Mouse (Mus musculus) myocyte (in vitro differentiated cells): Measurements from ENCODE around the gene Bola2. TPM values are rescaled to one million over a fixed set of nuclear protein-coding genes. Genes with fewer than 3 reads are reported as not detected.

ENCODE experiments used
- H3K27me3 ChIP-seq: one replicate; pipeline ENCODE4 v1.6.1; 2011; ENCODE audit not compliant: control insufficient read depth, insufficient read depth, insufficient read length
- H3K36me3 ChIP-seq: one replicate; pipeline ENCODE4 v1.6.1; 2011; ENCODE audit not compliant: control insufficient read depth, insufficient read depth
- H3K4me2 ChIP-seq: one replicate; pipeline ENCODE4 v1.6.1; 2011; ENCODE audit warnings: low read depth, control low read depth
- H3K4me3 ChIP-seq: one replicate; pipeline ENCODE4 v1.5.1; 2011; ENCODE audit warnings: mild to moderate bottlenecking, control low read depth, moderate library complexity
- H3K79me2 ChIP-seq: one replicate; pipeline ENCODE4 v1.6.1; 2011; ENCODE audit not compliant: control insufficient read depth, insufficient read depth
- H3ac ChIP-seq: one replicate; pipeline ENCODE4 v1.6.1; 2011; ENCODE audit not compliant: control insufficient read depth, insufficient read length
- CEBPB ChIP-seq: IDR thresholded peaks from 2 replicates; pipeline ENCODE4 v1.6.1; 2011; ENCODE audit warnings: mild to moderate bottlenecking, moderate library complexity; ENCODE audit not compliant: poor library complexity, insufficient read depth, severe bottlenecking
- E2F4 ChIP-seq: IDR thresholded peaks from one replicate; pipeline ENCODE4 v1.6.1; 2011; ENCODE audit warnings: mild to moderate bottlenecking, control low read depth, moderate library complexity; ENCODE audit not compliant: insufficient read depth
- MYOD1 ChIP-seq, 3 experiments: IDR thresholded peaks; one replicate each; pipeline ENCODE4 v1.6.1; 2011; ENCODE audit warnings: control low read depth in 2 of 3, low read depth in 2 of 3, mild to moderate bottlenecking in 2 of 3, moderate library complexity in 1 of 3; ENCODE audit not compliant: insufficient read length in 2 of 3, control insufficient read depth in 1 of 3
- MYOG ChIP-seq, 3 experiments: IDR thresholded peaks; one replicate each; pipeline ENCODE4 v1.6.1; 2011; ENCODE audit warnings: control low read depth in 2 of 3, low read depth in 2 of 3, mild to moderate bottlenecking in 2 of 3; ENCODE audit not compliant: insufficient read length in 2 of 3, control insufficient read depth in 1 of 3, insufficient read depth in 1 of 3
- POLR2AphosphoS2 ChIP-seq: IDR thresholded peaks from one replicate; pipeline ENCODE4 v1.6.1; 2011; ENCODE audit warnings: low read depth, control low read depth; ENCODE audit not compliant: insufficient read length
- REST ChIP-seq: IDR thresholded peaks from one replicate; pipeline ENCODE4 v1.6.1; 2011; ENCODE audit warnings: mild to moderate bottlenecking, control low read depth, moderate library complexity; ENCODE audit not compliant: insufficient read depth, insufficient read length
- TCF12 ChIP-seq: IDR thresholded peaks from one replicate; pipeline ENCODE4 v1.6.1; 2011; ENCODE audit warnings: mild to moderate bottlenecking, control low read depth; ENCODE audit not compliant: poor library complexity, insufficient read depth, severe bottlenecking
- TCF3 ChIP-seq: IDR thresholded peaks from one replicate; pipeline ENCODE4 v1.6.1; 2011; ENCODE audit warnings: low read depth, control low read depth; ENCODE audit not compliant: insufficient read length
- USF1 ChIP-seq: IDR thresholded peaks from one replicate; pipeline ENCODE4 v1.6.1; 2011; ENCODE audit warnings: low read depth, mild to moderate bottlenecking, control low read depth, moderate library complexity
- polyA plus RNA-seq: library from polyadenylated mRNA; unstranded; fragments of >200 nt; fragmentation: generic; extraction: Trizol; gene quantifications from one replicate; pipeline ENCODE4 v1.2.1, GENCODE M21; 2012; ENCODE audit warnings: missing spikeins

Gene Bola2
- polyA plus RNA-seq, 1 experiment, result 79.7 TPM

GRCm38 (mm10) chr7:126746798-126747197 lies 51.6 kb downstream of the Bola2 start:
- TF ChIP-seq MYOD1 (IDR thresholded peaks at IDR 0.05; ENCODE audit: control insufficient read depth in 1 of 3, insufficient read length in 2 of 3, low read depth in 2 of 3) (no peak), E2F4 (no peak), TCF12 (no peak), CEBPB (no peak), TCF3 (no peak)

DNA sequence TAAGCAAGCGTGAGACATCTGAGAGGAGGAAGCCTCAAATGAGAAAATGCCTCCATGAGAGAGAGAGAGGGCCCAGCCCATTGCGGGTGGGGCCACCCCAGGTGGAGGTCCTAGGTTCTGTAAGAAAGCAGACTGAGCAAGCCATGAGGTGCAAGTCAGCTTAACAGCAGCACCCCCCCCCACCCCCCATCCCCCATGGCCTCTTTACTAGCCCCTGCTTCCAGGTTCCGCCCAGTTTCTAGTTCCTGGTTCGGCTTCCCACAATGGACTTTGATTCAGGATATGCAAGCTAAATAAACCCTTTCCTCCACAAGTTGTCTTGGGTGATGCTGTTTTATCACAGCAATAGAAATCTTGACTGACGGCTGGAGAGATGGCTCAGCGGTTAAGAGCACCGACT lies 53.6 kb downstream of the Bola2 start:
- no peak overlapping the region for H3K4me2 ChIP-seq
- no peaks in the 10 kb centered on the region for H3K79me2 ChIP-seq

More at GRCm38 (mm10) chr7:126746798-126747197, 51.6 kb downstream of the Bola2 start:
- Histone ChIP-seq H3K4me3 (no peak overlapping the region), H3ac (no peak overlapping the region), H3K36me3 (no peaks in the 10 kb centered on the region), H3K4me2 (no peak overlapping the region), H3K79me2 (no peaks in the 10 kb centered on the region), H3K27me3 (no peaks in the 10 kb centered on the region)

More for the DNA sequence above, 53.6 kb downstream of the Bola2 start:
- Histone ChIP-seq H3K36me3 (no peaks in the 10 kb centered on the region), H3K4me3 (no peak overlapping the region), H3ac (no peak overlapping the region), H3K27me3 (no peaks in the 10 kb centered on the region)
- TF ChIP-seq E2F4 (no peak), CEBPB (no peak), MYOG (IDR thresholded peaks at IDR 0.05; ENCODE audit: control insufficient read depth in 1 of 3, insufficient read depth in 1 of 3, insufficient read length in 2 of 3, low read depth in 2 of 3) (no peak), POLR2AphosphoS2 (no peak), REST (no peak), TCF3 (no peak), MYOD1 (IDR thresholded peaks at IDR 0.05; ENCODE audit: control insufficient read depth in 1 of 3, insufficient read length in 2 of 3, low read depth in 2 of 3) (no peak), USF1 (no peak)

Other genes with a start within 250 kb of the Bola2 start
- 1,699 TPM for gene Atp2a1, start 232.3 kb upstream of the Bola2 start, polyA plus RNA-seq
- 58.8 TPM for gene Sh2b1, start 220.0 kb upstream of the Bola2 start, polyA plus RNA-seq
- gene Tufm, start 208.0 kb upstream of the Bola2 start, polyA plus RNA-seq, result 167 TPM
- 104 TPM for gene Atxn2l, start 192.0 kb upstream of the Bola2 start, polyA plus RNA-seq
- 344 TPM for gene Eif3c, start 129.0 kb upstream of the Bola2 start, polyA plus RNA-seq
- 4.7 TPM for gene Apobr, start 110.5 kb upstream of the Bola2 start, polyA plus RNA-seq
- gene Cln3, start 109.6 kb upstream of the Bola2 start, polyA plus RNA-seq, result 3.6 TPM
- gene Il27, start 100.5 kb upstream of the Bola2 start, polyA plus RNA-seq, result not detected
- gene Nupr1, start 64.5 kb upstream of the Bola2 start, polyA plus RNA-seq, result 244 TPM
- 35.3 TPM for gene Sgf29, start 46.1 kb upstream of the Bola2 start, polyA plus RNA-seq
- not detected for gene Sult1a1, start 19.0 kb upstream of the Bola2 start, polyA plus RNA-seq
- 5.8 TPM for gene Slx1b, start 383 bp downstream of the Bola2 start, polyA plus RNA-seq
- gene Coro1a, start 12.4 kb downstream of the Bola2 start, polyA plus RNA-seq, result 0.14 TPM
- 126 TPM for gene Mapk3, start 64.2 kb downstream of the Bola2 start, polyA plus RNA-seq
- gene Gdpd3, start 70.9 kb downstream of the Bola2 start, polyA plus RNA-seq, result 1.1 TPM
- 82.2 TPM for gene Ypel3, start 81.6 kb downstream of the Bola2 start, polyA plus RNA-seq
- gene Tbx6, start 86.1 kb downstream of the Bola2 start, polyA plus RNA-seq, result 0.23 TPM
- gene Ppp4c, start 97.1 kb downstream of the Bola2 start, polyA plus RNA-seq, result 113 TPM
- 0.94 TPM for gene Fam57b, start 102.3 kb downstream of the Bola2 start, polyA plus RNA-seq
- gene 4930451I11Rik, start 136.2 kb downstream of the Bola2 start, polyA plus RNA-seq, result not detected
- not detected for gene Doc2a, start 152.0 kb downstream of the Bola2 start, polyA plus RNA-seq
- gene Hirip3, start 166.6 kb downstream of the Bola2 start, polyA plus RNA-seq, result 16.2 TPM
- gene Ino80e, start 167.0 kb downstream of the Bola2 start, polyA plus RNA-seq, result 62.4 TPM
- 26.6 TPM for gene Taok2, start 189.3 kb downstream of the Bola2 start, polyA plus RNA-seq
- 34.1 TPM for gene Tmem219, start 227.5 kb downstream of the Bola2 start, polyA plus RNA-seq
- 14.6 TPM for gene Kctd13, start 233.5 kb downstream of the Bola2 start, polyA plus RNA-seq